Mouse (Mus musculus): Measurements from ENCODE around the gene Thrsp. TPM values are rescaled to one million over a fixed set of nuclear protein-coding genes. Genes with fewer than 3 reads are reported as not detected.

Gene Thrsp
- total RNA-seq (2023): not detected in 4 replicates

DNA sequence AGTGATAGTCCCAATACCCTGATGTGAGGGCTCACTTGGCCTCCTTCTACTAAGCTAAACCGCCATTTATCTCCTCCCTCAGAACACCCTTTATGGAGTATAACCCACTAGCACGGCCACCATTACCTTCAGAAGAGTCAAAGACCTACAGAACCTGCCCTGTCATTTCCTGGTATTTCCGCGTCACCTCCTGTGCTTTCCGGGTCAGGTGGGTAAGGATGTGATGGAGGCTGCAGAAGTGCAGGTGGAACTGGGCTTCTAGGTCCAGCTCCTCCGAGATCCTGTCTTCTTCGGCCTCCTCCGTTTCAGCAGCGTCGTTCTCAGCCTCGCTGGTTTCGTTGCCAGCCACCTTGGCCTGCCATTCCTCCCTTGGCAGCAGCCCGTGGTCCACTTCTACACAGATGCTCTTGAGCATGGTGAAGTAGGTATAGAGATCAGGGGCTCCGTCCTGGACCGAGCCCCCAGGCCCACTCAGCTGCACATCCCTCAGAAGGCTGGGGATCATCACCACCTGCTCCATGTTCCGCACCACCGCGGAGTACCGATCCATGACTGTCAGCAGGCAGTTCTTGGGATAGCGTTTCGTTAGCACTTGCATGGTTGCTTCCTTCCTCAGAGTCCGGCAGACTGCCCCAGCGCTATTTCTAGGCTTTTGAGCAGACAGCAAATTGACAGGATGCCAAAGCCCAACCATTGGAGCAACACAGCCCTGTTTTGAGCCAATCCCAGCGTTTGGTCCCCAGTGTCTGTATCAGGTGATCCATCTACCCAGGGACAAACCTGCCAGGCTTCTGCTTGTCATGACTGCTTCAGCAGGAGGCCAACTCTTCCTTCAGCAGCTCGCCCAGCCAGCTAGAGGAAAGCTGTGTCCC lies at the start of gene Thrsp:
Gene Thrsp (minus strand): TSS at position 825 of the 872 bp plus-strand sequence.

DNA sequence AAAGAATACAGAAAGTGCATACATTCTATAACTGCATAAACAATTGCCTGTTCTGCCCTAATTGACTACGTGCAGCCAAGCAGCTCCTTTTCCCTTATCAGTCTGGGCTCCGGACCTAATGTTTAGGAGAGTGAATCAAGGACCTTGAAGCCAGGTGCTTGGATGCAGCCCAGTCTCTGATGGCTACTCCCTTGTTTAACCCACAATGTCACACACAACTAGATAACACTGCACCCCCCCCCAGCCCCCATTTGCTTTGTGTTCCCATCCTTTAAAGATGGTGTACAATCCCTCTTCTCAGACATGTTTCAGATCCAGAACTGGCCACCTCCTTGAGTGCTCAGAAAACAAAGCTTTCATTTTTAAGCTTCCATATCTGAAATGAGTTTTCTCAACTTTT lies 33.5 kb upstream of the Thrsp start, which contains the start of gene Kctd14:
Gene Kctd14 (plus strand): TSS at position 301 of the 400 bp plus-strand sequence.

DNA sequence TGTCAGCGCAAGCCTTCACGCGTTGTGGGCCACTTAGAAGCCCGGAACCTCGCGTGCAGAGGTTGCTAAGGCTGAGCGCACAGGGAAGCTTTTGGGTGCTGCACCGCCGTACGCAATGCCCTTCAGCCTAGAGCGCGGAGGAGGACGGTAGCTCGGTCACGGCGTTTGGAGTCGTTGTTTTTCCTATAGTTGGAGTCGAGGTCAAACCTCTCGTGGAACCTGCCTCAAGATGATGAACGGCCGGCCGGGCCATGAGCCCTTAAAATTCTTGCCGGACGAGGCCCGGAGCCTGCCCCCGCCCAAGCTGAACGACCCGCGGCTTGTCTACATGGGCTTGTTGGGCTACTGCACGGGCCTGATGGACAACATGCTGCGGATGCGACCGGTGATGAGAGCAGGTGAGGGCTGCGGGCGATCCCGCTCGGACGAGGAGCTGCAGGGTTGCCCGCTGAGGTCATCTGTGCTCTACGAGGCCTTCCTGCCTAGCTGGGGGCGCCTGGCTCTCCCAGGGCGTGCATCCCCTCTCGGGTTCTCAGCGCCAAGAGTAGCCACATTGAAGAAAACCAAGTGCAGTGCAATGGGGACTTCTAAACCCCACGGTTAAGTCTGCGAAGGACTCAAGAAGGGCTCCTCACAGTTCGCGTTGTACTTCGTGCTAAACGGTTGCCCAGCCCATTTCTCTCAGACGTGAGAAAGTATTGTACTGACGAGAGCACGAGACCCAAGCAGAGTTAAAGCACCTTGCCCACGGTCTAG lies 17.4 kb downstream of the Thrsp start, which contains the start of gene Ndufc2:
Gene Ndufc2 (plus strand): TSS at position 44 of the 756 bp plus-strand sequence.

Other genes starting within 250 kb of the Thrsp start
- gene Usp35, start 85.7 kb downstream of the Thrsp start, total RNA-seq (2023): 6.3 to 11.8 TPM (median 8.8 TPM) in 4 replicates
- 0.52 to 1.5 TPM (median 0.73 TPM) in 4 replicates for gene Kctd21, start 85.4 kb downstream of the Thrsp start, total RNA-seq (2023)
- 10.4 to 17.9 TPM (median 14.1 TPM) in 4 replicates for gene Alg8, start 46.1 kb downstream of the Thrsp start, total RNA-seq (2023)
- gene Ndufc2, start 17.7 kb downstream of the Thrsp start, total RNA-seq (2023): 46.1 to 55.5 TPM (median 52.9 TPM) in 4 replicates
- 6.8 to 8.2 TPM (median 7.8 TPM) in 4 replicates for gene Kctd14, start 33.6 kb upstream of the Thrsp start, total RNA-seq (2023)
- 86.7 to 105 TPM (median 94.3 TPM) in 4 replicates for gene Ints4, start 63.2 kb upstream of the Thrsp start, total RNA-seq (2023)
- 7.7 to 11.3 TPM (median 10.0 TPM) in 4 replicates for gene Aamdc, start 161.8 kb upstream of the Thrsp start, total RNA-seq (2023)
- gene Rsf1, start 162.2 kb upstream of the Thrsp start, total RNA-seq (2023): 77.0 to 82.8 TPM (median 79.8 TPM) in 4 replicates